Mouse (Mus musculus) forebrain, postnatal 0 days (tissue): Measurements from ENCODE around the gene Idh3a. TPM values are rescaled to one million over a fixed set of nuclear protein-coding genes. Genes with fewer than 3 reads are reported as not detected.
"Not testable (repeated sequence)": the region's sequence is repeated elsewhere in the genome, so short reads cannot be mapped to it uniquely, and the experiment has no call there.

ENCODE experiments used
- ATAC-seq: fragments of 200-750 bp; cut with Nextera tagmentation; 2 replicates; pipeline ENCODE4 v1.8.0; 2017; ENCODE audit warnings: mild to moderate bottlenecking, moderate library complexity
- DNase-seq: peaks from one replicate; pipeline ENCODE4 v3.0.0-alpha.2; 2015
- H3K27ac ChIP-seq: fragments of 300-500 bp; sonication (generic); 2 replicates; pipeline ENCODE4 v1.5.1; 2014; ENCODE audit warnings: low read depth, mild to moderate bottlenecking, antibody characterized with exemption, low read length, moderate library complexity, mixed read lengths
- H3K27me3 ChIP-seq: fragments of 300-500 bp; sonication (generic); 2 replicates; pipeline ENCODE4 v1.6.1; 2014; ENCODE audit warnings: mild to moderate bottlenecking, low read length, mixed read lengths; ENCODE audit not compliant: insufficient read depth
- H3K36me3 ChIP-seq: fragments of 300-500 bp; sonication (generic); 2 replicates; pipeline ENCODE4 v1.6.1; 2014; ENCODE audit warnings: mild to moderate bottlenecking, moderate library complexity; ENCODE audit not compliant: insufficient read depth
- H3K4me1 ChIP-seq: fragments of 300-500 bp; sonication (generic); 2 replicates; pipeline ENCODE4 v1.6.1; 2014; ENCODE audit warnings: antibody characterized with exemption; ENCODE audit not compliant: insufficient read depth
- H3K4me2 ChIP-seq: fragments of 300-500 bp; sonication (generic); 2 replicates; pipeline ENCODE4 v1.6.1; 2014; ENCODE audit warnings: low read depth, mild to moderate bottlenecking, moderate library complexity
- H3K4me3 ChIP-seq: fragments of 300-500 bp; sonication (generic); 2 replicates; pipeline ENCODE4 v1.5.1; 2014; ENCODE audit warnings: low read depth, low read length, mixed read lengths
- H3K9ac ChIP-seq: fragments of 300-500 bp; sonication (generic); 2 replicates; pipeline ENCODE4 v1.6.1; 2014; ENCODE audit warnings: mild to moderate bottlenecking
- H3K9me3 ChIP-seq: fragments of 300-500 bp; sonication (generic); 2 replicates; pipeline ENCODE4 v1.6.1; 2016; ENCODE audit warnings: low read length
- CTCF ChIP-seq: sonication (generic); IDR thresholded peaks from 2 replicates; pipeline ENCODE4 v1.5.1; 2016; ENCODE audit warnings: antibody characterized with exemption, control low read depth, low read depth
- WGBS: fragments of 180-500 bp; shearing (Covaris S2); extraction: QIAGEN DNeasy Blood & Tissue Kit; methylation state at CpG from one replicate; pipeline ENCODE4 v1.1.7; 2014; 5-methylcytosine and 5-hydroxymethylcytosine counted together
- polyA plus RNA-seq: library from polyadenylated mRNA; unstranded; fragments of >200 nt; fragmentation: Nextera tagmentation; extraction: Ambion mirVana; gene quantifications from 2 replicates; pipeline ENCODE4 v1.2.1, GENCODE M21; 2015
- total RNA-seq: library from RNA; depleted of rRNA; stranded (reverse); fragments of >200 nt; gene quantifications from 2 replicates; pipeline ENCODE4 v1.2.3, GENCODE M21; 2014

Idh3a gene
- total and polyA plus RNA-seq, 2 experiments from 2014 or later: 94.6 to 183 TPM

DNA sequence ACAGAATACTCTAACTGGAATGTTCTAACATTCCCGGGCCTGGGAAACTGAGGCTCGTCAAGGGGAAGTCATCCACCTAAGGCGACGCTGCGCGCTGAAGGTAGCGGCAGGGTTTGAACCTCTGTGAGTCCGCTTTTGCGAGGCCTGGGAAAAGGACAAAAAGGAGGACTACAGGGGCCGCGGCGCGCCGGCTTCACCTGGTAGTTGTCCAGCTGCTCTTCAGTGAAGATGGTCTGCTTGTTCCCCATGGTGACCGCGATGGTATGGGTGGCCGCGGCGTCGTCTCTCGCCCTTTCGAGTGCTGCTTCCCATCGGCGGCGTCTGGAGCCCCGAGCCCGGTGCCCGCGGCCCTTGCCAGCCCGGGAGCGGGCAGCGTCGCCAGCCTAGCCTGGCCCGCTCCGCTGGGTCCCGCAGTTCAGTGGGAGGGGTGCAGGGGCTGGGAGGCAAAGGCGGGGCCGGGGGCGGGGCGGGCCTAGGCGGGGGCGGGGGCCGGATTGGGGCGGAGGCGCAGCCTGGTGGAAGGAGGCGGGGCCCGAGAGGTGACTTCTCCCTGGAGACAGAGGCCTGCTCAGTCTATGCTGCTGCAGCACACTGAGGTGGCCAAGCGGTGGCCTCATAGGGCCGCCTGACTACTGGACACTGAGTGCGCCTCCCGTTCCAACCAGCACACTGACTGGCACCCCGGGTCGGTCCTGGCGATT is 26.2 kb upstream of the Idh3a start, which contains the start of gene Cib2:
Gene Cib2, minus strand, starts transcription at position 448 of the 701 bp plus-strand sequence.
- DNase-seq: peak; percentile 71
- Histone ChIP-seq H3K27me3 (no peaks in the 10 kb centered on the region), H3K9ac (peak within 1 kb of the TSS; percentile 75), H3K9me3 (no peaks in the 10 kb centered on the region), H3K27ac (no peak within 1 kb of the TSS), H3K4me3 (peak within 1 kb of the TSS; percentile 51), H3K36me3 (no peaks in the 10 kb centered on the region; the same call in 1 of the 2 replicates), H3K4me1 (peaks cover 5% of the 10 kb centered on the region; the same call in 1 of the 2 replicates), H3K4me2 (peak within 1 kb of the TSS; percentile 83)
- WGBS: 2% methylated on average over 51 of the region's 54 CpGs
- peak; percentile 96 for ATAC-seq
- TF ChIP-seq CTCF: peak; percentile 45

DNA sequence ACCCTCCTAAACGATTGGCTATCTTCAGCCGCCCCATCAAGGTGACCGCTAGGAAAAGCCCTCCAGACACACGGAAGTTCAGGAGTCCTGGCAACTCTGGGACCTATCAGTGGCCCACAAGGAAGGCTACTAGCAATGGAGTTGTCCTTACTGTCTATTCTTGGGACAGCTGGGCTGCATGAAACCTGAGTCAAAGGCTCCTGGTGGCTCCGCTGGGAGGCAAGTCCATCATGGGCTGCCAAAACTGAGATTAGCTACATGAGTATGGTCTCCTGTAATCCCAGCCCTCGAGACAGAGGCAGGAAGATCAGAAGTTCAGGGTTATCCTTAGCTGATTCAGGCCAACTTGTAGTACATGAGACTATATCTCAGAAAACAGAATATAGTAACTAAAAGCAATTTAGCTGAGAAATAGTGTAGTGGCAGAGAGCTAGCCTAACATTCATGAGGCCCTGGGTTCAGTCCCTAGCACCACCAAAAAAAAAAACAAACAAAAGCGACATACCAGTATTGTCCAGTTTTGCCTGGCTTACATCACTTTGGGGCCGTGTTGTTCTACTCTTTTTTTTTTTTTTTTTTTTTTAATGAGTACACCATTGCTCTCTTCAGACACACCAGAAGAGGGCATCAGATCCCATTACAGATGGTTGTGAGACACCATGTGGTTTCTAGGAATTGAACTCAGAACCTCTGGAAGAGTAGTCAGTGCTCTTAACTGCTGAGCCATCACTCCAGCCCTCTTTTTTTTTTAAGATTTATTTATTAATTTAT is 25.1 kb upstream of the Idh3a start:
- DNase-seq: no peak
- 85% methylated on average over 8 of the region's 8 CpGs for WGBS
- H3K4me1 ChIP-seq: peaks cover 5% of the 10 kb centered on the region; the same call in 1 of the 2 replicates
- no peak overlapping the region for H3K27ac ChIP-seq
- H3K9ac ChIP-seq: no peak overlapping the region
- H3K4me3 ChIP-seq: no peak overlapping the region
- no peak overlapping the region for H3K4me2 ChIP-seq
- ATAC-seq: no peak
- H3K9me3 ChIP-seq: no peaks in the 10 kb centered on the region
- H3K27me3 ChIP-seq: no peaks in the 10 kb centered on the region
- H3K36me3 ChIP-seq: no peaks in the 10 kb centered on the region
- TF ChIP-seq CTCF: no peak

DNA sequence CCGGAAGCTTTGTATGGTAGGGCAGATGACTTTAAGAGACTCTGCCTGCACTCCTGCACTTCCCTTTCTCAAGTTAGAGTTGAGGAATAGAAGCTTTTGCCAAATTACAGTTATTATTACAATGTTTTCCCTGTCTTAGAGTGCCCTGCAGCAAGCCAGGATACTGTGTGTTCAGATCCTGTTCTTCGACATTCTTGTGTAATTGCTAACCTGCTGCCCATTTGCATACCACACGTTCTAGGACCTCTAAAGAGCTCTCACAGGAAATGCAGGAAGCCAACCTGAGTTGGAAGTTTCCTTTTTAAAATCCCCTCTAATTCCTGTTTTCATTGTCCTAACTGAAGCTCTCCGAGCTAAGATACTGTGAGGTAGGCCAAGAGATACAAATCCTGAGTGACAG is 19.2 kb upstream of the Idh3a start:
- DNase-seq (no peak), ATAC-seq (no peak)
- no peaks in the 10 kb centered on the region for H3K4me1 ChIP-seq
- no peaks in the 10 kb centered on the region for H3K27me3 ChIP-seq
- no peak overlapping the region for H3K9ac ChIP-seq
- WGBS: 62% methylated on average over 4 of the region's 4 CpGs
- no peaks in the 10 kb centered on the region for H3K9me3 ChIP-seq
- no peak overlapping the region for H3K4me3 ChIP-seq
- no peak overlapping the region for H3K4me2 ChIP-seq
- no peak for TF ChIP-seq CTCF
- H3K27ac ChIP-seq: no peak overlapping the region
- H3K36me3 ChIP-seq: no peaks in the 10 kb centered on the region

DNA sequence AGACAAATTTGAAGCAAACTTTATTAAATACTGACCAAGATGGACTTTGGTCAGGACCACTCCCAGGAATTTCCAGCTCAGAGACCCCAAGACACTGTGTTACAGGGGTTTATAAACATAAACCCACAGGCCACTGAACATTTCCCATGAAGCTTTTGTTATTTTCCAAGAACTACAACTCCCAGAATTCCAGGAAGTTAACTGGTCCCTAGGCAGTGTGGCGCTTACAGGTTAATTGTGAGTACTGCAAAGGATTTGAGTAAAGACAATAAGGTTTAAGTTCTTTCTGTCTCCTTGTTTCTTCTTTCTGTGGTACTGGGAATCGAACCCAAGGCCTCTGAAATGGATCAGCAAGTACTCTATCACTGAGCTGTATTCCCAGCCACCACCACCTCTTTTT is 17.4 kb upstream of the Idh3a start:
- no peaks in the 10 kb centered on the region for H3K4me1 ChIP-seq
- 23% methylated on average over 2 of the region's 2 CpGs for WGBS

DNA sequence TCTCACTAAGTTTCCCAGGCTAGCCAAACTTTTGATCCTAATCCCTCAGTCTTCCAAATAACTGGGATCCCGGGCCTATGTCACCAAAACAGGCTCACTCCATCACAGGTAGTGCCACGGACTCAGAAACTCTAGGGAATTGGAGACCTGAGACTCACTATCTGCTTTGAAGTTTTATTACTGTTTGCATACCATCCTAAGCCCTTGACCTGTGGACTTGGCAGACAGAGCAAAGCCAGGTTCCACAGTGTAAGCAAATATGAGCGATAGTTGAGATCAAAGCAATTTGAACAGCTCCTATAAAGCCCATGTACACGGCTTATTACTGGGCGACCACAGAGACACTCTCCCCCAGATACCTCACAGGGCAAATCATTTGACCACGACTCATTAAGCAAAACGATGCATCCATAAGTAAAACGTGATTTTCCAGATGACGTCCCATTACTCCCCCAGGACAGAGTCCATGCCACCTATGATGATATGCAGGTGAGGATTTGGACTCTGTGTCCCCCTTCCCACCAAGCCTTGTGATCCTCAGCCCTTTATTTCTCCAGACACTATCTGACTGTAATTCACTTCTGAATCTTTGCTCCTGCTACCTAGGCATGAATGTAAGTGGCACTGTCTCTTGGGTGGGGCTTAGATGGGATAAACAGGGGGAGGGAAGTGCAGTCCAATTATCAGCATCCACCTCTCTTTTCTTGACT is 14.8 kb upstream of the Idh3a start:
- Histone ChIP-seq H3K9me3 (no peaks in the 10 kb centered on the region), H3K4me3 (no peak overlapping the region), H3K27ac (no peak overlapping the region), H3K36me3 (no peaks in the 10 kb centered on the region), H3K4me2 (no peak overlapping the region), H3K9ac (no peak overlapping the region), H3K4me1 (no peaks in the 10 kb centered on the region), H3K27me3 (no peaks in the 10 kb centered on the region)
- 81% methylated on average over 9 of the region's 9 CpGs for WGBS
- no peak for TF ChIP-seq CTCF
- ATAC-seq: no peak
- no peak for DNase-seq

More for the DNA sequence above, 17.4 kb upstream of the Idh3a start:
- Histone ChIP-seq H3K4me3 (no peak overlapping the region), H3K9ac (no peak overlapping the region), H3K27ac (no peak overlapping the region), H3K27me3 (no peaks in the 10 kb centered on the region), H3K4me2 (no peak overlapping the region), H3K9me3 (no peaks in the 10 kb centered on the region), H3K36me3 (no peaks in the 10 kb centered on the region)
- DNase-seq: peak; percentile 22
- peak; percentile 48 for TF ChIP-seq CTCF
- ATAC-seq: peak; percentile 69

DNA sequence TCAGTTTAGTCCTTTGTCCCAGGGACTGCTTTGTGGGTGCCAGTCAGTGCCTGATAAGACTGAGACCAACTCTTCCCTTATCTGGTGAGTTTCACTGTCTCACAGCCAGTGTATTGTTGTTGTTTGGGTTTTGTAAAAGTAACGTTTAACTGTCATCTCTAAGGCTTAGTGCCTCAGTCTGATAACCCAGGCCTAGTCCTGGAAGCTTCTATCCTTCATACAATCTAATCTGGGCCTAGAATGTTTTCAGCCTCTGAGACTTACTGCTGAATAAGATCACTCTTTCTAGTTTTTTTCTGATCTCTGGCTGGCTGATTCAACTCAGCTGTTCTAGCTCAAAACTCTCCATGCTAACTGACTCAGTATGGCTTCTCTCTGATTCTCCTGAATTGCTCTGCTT is 2.4 kb upstream of the Idh3a start:
- Histone ChIP-seq H3K4me3 (no peak overlapping the region), H3K4me2 (no peak overlapping the region), H3K27me3 (no peaks in the 10 kb centered on the region), H3K36me3 (no peaks in the 10 kb centered on the region), H3K9ac (no peak overlapping the region), H3K9me3 (0 out of 2 replicates have a peak, but pooled peaks cover 3% of the 10 kb centered on the region), H3K4me1 (peaks cover 14% of the 10 kb centered on the region), H3K27ac (no peak overlapping the region)
- TF ChIP-seq CTCF: no peak
- ATAC-seq (no peak), DNase-seq (no peak)
- WGBS: 64% methylated on average over 1 of the region's 1 CpGs

DNA sequence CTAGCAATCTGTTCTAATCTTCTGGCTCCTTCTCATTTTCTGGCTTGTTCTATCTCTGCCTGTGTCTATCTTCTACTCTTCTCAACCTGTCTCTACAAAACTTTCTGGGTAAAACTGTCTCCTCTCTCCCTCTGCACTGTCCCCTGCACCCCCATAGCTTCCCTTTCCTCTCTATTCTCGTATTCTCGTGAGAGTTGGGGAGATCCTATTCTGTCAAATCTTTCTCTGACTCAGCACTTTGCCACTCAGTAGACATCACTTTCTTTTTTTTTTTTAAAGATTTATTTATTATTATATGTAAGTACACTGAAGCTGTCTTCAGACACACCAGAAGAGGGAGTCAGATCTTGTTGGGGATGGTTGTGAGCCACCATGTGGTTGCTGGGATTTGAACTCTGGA is 2.0 kb upstream of the Idh3a start:
- ATAC-seq, H3K4me3 ChIP-seq, H3K9me3 ChIP-seq, H3K36me3 ChIP-seq, H3K27ac ChIP-seq, H3K9ac ChIP-seq, DNase-seq, H3K27me3 ChIP-seq, H3K4me2 ChIP-seq: not testable (repeated sequence)
- H3K4me1 ChIP-seq: peaks cover 14% of the 10 kb centered on the region
- 83% methylated on average over 2 of the region's 2 CpGs for WGBS
